Mouse (Mus musculus): ENCODE measurements at regions not wholly inside any gene's neighbourhood (a gene's known extent, or its start where the extent isn't known, plus 50 kb on each side); places are given as distances from the start of the nearest gene placed in this dataset.

- Histone ChIP-seq H3K27ac (replicated peaks) (no peak overlapping the region), H3K4me3 (no peak overlapping the region), H3K4me1 (no peaks in the 10 kb centered on the region), H3K4me2 (replicated peaks) (no peak overlapping the region), H3K9me3 (no peaks in the 10 kb centered on the region), H3K9ac (replicated peaks) (no peak overlapping the region), H3K36me3 (no peaks in the 10 kb centered on the region), H3K27me3 (no peaks in the 10 kb centered on the region)
- WGBS, result 99% methylated on average over 5 of the region's 5 CpGs
- no peak for ATAC-seq (replicated peaks)
Observed at GRCm38 (mm10) chr2:72857377-72857776, 122.9 kb downstream of the Sp3 start.

GRCm38 (mm10) chr2:72865462-72866365 is 114.5 kb downstream of the Sp3 start:
- peaks cover 10% of the 10 kb centered on the region for H3K4me1 ChIP-seq
- H3K4me3 ChIP-seq, result no peak overlapping the region
- H3K4me2 ChIP-seq (replicated peaks), result no peak overlapping the region
- no peak overlapping the region for H3K27ac ChIP-seq (replicated peaks)
- H3K36me3 ChIP-seq, result no peaks in the 10 kb centered on the region
- 46% methylated on average over 19 of the region's 19 CpGs for WGBS
- ATAC-seq (replicated peaks), result no peak
- H3K9me3 ChIP-seq, result no peaks in the 10 kb centered on the region
- no peak overlapping the region for H3K9ac ChIP-seq (replicated peaks)
- H3K27me3 ChIP-seq, result no peaks in the 10 kb centered on the region

- Histone ChIP-seq H3K4me2 (replicated peaks) (no peak overlapping the region), H3K9me3 (no peaks in the 10 kb centered on the region), H3K4me3 (no peak overlapping the region), H3K27me3 (no peaks in the 10 kb centered on the region), H3K36me3 (no peaks in the 10 kb centered on the region), H3K9ac (replicated peaks) (no peak overlapping the region), H3K4me1 (peaks cover 10% of the 10 kb centered on the region), H3K27ac (replicated peaks) (no peak overlapping the region)
- 30% methylated on average over 2 of the region's 2 CpGs for WGBS
- ATAC-seq (replicated peaks), result no peak
Observed at GRCm38 (mm10) chr2:72866366-72866688, 113.9 kb downstream of the Sp3 start.

GRCm38 (mm10) chr2:72868173-72868572 is 112.1 kb downstream of the Sp3 start:
- H3K27ac ChIP-seq (replicated peaks), result no peak overlapping the region
- no peak for ATAC-seq (replicated peaks)
- no peaks in the 10 kb centered on the region for H3K36me3 ChIP-seq
- H3K27me3 ChIP-seq, result no peaks in the 10 kb centered on the region
- no peak overlapping the region for H3K4me3 ChIP-seq
- no peaks in the 10 kb centered on the region for H3K9me3 ChIP-seq
- WGBS, result 95% methylated on average over 3 of the region's 3 CpGs
- no peak overlapping the region for H3K9ac ChIP-seq (replicated peaks)
- peaks cover 10% of the 10 kb centered on the region for H3K4me1 ChIP-seq
- H3K4me2 ChIP-seq (replicated peaks), result no peak overlapping the region

GRCm38 (mm10) chr2:72871836-72872235 is 108.4 kb downstream of the Sp3 start:
- H3K36me3 ChIP-seq, result no peaks in the 10 kb centered on the region
- no peak overlapping the region for H3K4me2 ChIP-seq (replicated peaks)
- no peak overlapping the region for H3K4me3 ChIP-seq
- H3K27ac ChIP-seq (replicated peaks), result no peak overlapping the region
- H3K9ac ChIP-seq (replicated peaks), result no peak overlapping the region
- ATAC-seq (replicated peaks), result no peak
- 90% methylated on average over 5 of the region's 5 CpGs for WGBS
- no peaks in the 10 kb centered on the region for H3K4me1 ChIP-seq
- no peaks in the 10 kb centered on the region for H3K27me3 ChIP-seq
- H3K9me3 ChIP-seq, result no peaks in the 10 kb centered on the region

- H3K9me3 ChIP-seq, result no peaks in the 10 kb centered on the region
- no peaks in the 10 kb centered on the region for H3K36me3 ChIP-seq
- H3K4me3 ChIP-seq, result no peak overlapping the region
- no peak for ATAC-seq (replicated peaks)
- H3K4me2 ChIP-seq (replicated peaks), result no peak overlapping the region
- no peaks in the 10 kb centered on the region for H3K4me1 ChIP-seq
- 77% methylated on average over 10 of the region's 10 CpGs for WGBS
- no peak overlapping the region for H3K27ac ChIP-seq (replicated peaks)
- H3K9ac ChIP-seq (replicated peaks), result no peak overlapping the region
- no peaks in the 10 kb centered on the region for H3K27me3 ChIP-seq
Observed at GRCm38 (mm10) chr2:72873948-72874347, 106.3 kb downstream of the Sp3 start.

- 89% methylated on average over 12 of the region's 12 CpGs for WGBS
- Histone ChIP-seq H3K27me3 (no peaks in the 10 kb centered on the region), H3K4me1 (no peaks in the 10 kb centered on the region), H3K9me3 (no peaks in the 10 kb centered on the region), H3K9ac (replicated peaks) (no peak overlapping the region), H3K36me3 (no peaks in the 10 kb centered on the region), H3K4me2 (replicated peaks) (no peak overlapping the region), H3K27ac (replicated peaks) (no peak overlapping the region), H3K4me3 (no peak overlapping the region)
- no peak for ATAC-seq (replicated peaks)
Observed at GRCm38 (mm10) chr2:72874533-72874932, 105.7 kb downstream of the Sp3 start.

GRCm38 (mm10) chr2:72875677-72876076 is 104.6 kb downstream of the Sp3 start:
- no peak for ATAC-seq (replicated peaks)
- H3K36me3 ChIP-seq, result no peaks in the 10 kb centered on the region
- H3K27ac ChIP-seq (replicated peaks), result no peak overlapping the region
- no peak overlapping the region for H3K4me2 ChIP-seq (replicated peaks)
- WGBS, result 85% methylated on average over 2 of the region's 2 CpGs
- no peak overlapping the region for H3K9ac ChIP-seq (replicated peaks)
- no peak overlapping the region for H3K4me3 ChIP-seq
- H3K27me3 ChIP-seq, result no peaks in the 10 kb centered on the region
- H3K4me1 ChIP-seq, result no peaks in the 10 kb centered on the region
- no peaks in the 10 kb centered on the region for H3K9me3 ChIP-seq

- no peaks in the 10 kb centered on the region for H3K36me3 ChIP-seq
- H3K9me3 ChIP-seq, result no peaks in the 10 kb centered on the region
- H3K27me3 ChIP-seq, result no peaks in the 10 kb centered on the region
- no peaks in the 10 kb centered on the region for H3K4me1 ChIP-seq
- H3K4me3 ChIP-seq, result no peak overlapping the region
- 90% methylated on average over 2 of the region's 2 CpGs for WGBS
- H3K4me2 ChIP-seq (replicated peaks), result no peak overlapping the region
- H3K27ac ChIP-seq (replicated peaks), result no peak overlapping the region
- no peak overlapping the region for H3K9ac ChIP-seq (replicated peaks)
- ATAC-seq (replicated peaks), result no peak
Observed at GRCm38 (mm10) chr2:72880016-72880415, 100.2 kb downstream of the Sp3 start.

- no peak overlapping the region for H3K27ac ChIP-seq (replicated peaks)
- no peak overlapping the region for H3K4me3 ChIP-seq
- no peak overlapping the region for H3K4me2 ChIP-seq (replicated peaks)
- ATAC-seq (replicated peaks), result no peak
- H3K27me3 ChIP-seq, result no peaks in the 10 kb centered on the region
- no peaks in the 10 kb centered on the region for H3K9me3 ChIP-seq
- 66% methylated on average over 2 of the region's 2 CpGs for WGBS
- no peaks in the 10 kb centered on the region for H3K36me3 ChIP-seq
- H3K4me1 ChIP-seq, result no peaks in the 10 kb centered on the region
- H3K9ac ChIP-seq (replicated peaks), result no peak overlapping the region
Observed at GRCm38 (mm10) chr2:72881554-72881953, 98.7 kb downstream of the Sp3 start.

GRCm38 (mm10) chr2:72886250-72886649 is 94.0 kb downstream of the Sp3 start:
- WGBS, result 89% methylated on average over 2 of the region's 2 CpGs
- H3K9me3 ChIP-seq, result no peaks in the 10 kb centered on the region
- ATAC-seq (replicated peaks), result no peak
- H3K27me3 ChIP-seq, result no peaks in the 10 kb centered on the region
- H3K4me1 ChIP-seq, result no peaks in the 10 kb centered on the region
- H3K4me2 ChIP-seq (replicated peaks), result no peak overlapping the region
- H3K27ac ChIP-seq (replicated peaks), result no peak overlapping the region
- no peak overlapping the region for H3K9ac ChIP-seq (replicated peaks)
- no peaks in the 10 kb centered on the region for H3K36me3 ChIP-seq
- no peak overlapping the region for H3K4me3 ChIP-seq
